Mouse (Mus musculus): ENCODE results near the gene Pdzd3.

- no peak for TF ChIP-seq CTCF (conservative IDR thresholded peaks at IDR 0.05; ENCODE audit: insufficient read depth, insufficient read length, low read depth, low read length)
- TF ChIP-seq POLR2A (IDR thresholded peaks at IDR 0.05; ENCODE audit: low read depth, low read length): no peak
Observed at GRCm38 (mm10) chr9:44288076-44288958, 37.0 kb upstream of the Pdzd3 start, which contains the start of gene Abcg4.
